Mouse (Mus musculus) frontal cortex, postnatal 14 days (tissue): ENCODE measurements around the gene Sdccag8.

Experiments used
- DNase-seq, 2 experiments: peaks; one replicate each; pipeline ENCODE4 v3.0.0; 2022; ENCODE audit warnings: low spot score in 2 of 2

The Sdccag8 gene

DNA sequence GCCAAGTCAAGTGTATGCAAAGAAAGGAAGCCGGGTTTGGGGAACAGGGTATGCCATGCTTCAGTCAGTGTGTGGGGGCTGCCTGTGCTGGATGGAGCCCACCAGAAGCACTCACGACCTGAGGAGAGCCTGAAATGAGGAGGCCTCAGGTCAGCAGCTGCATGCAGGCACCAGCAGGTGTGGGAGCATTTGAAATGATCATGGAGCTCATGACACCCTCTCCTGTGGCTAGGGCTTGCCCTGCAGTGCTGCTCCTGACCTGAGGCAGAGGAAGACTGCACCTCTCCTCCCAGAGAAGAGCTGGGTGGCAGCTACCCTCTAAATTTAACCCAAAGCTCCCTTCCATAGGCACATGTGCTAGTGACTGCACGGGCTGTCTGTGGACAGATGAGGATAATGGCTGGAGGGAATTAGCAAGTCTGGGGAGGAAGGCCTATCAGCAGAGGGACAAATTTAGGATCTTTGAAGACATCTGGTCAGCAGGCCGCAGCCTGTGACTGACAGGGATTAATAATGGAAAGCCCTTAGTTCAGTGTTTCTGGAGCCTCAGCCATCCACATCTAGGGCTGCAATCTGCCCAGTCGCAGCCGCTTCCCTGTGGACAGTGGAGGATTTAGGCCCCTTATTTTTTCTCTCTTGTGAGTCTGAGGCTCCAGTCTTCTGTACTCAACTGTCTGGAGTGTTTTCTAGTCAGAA lies 196.3 kb downstream of the Sdccag8 start:
- no peak for DNase-seq

GRCm38 (mm10) chr1:177011688-177012087 lies 197.2 kb downstream of the Sdccag8 start:
- DNase-seq: no peak

DNA sequence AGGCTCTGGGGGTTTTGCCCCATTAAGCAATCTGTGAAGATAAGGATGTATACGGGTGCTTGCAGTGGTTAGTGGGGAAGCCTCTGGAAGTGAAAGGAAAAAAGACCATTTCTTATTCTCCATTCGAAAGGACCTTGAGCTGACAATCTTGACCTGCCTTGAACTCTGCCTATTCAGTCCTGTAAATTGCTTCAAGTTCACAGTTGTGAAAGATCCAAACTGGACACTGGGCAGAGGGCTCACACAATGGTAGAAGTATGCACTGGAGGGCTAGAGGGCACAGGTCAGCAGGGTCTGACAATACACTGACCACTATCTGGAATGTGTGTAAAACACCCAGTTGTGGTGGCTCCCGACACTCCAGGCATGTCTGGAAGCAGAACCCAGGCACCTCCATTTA lies 198.3 kb downstream of the Sdccag8 start:
- DNase-seq: no peak

- DNase-seq: no peak
Measured at GRCm38 (mm10) chr1:177013313-177013712, 198.9 kb downstream of the Sdccag8 start.

DNA sequence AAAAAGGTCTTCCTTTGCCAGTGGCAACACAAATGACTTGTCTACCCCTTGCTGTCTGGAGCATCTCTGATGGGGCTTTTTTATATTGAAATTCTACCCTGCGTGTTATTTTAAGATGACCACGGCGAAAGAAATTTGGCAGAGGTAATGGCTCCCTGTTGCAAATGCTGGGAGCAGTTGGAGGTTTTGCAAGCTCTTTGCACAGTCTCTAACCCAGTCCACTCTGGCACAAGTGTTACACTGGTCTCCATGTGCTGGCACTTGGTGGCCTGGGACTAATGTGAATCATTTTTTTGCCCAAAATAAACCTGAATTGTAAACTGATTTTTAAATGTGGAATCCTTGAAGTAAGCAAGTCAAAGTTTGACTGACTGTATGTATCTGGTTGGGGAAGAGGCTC lies 199.3 kb downstream of the Sdccag8 start:
- no peak for DNase-seq

DNA sequence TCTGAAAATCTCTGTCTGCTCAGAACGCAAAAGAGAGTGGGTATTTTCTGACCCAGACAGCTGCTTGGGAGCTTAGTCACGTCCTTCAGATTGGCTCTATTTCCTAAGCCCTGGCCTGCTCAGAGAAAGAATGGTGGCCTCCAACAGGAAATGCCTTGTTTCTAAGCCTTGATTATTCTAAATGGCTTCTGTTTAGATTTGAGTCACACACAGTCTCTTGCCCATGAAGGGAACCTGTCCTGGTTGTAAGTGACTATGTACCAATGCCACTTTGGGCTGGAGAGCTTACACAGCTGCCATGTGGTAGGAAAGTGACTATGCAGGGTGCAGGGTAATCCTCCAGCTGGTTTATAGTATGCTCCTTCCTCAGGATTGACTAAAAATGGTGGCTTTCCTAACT lies 199.9 kb downstream of the Sdccag8 start:
- no peak for DNase-seq

GRCm38 (mm10) chr1:177014921-177015439 lies 200.5 kb downstream of the Sdccag8 start:
- no peak for DNase-seq

DNA sequence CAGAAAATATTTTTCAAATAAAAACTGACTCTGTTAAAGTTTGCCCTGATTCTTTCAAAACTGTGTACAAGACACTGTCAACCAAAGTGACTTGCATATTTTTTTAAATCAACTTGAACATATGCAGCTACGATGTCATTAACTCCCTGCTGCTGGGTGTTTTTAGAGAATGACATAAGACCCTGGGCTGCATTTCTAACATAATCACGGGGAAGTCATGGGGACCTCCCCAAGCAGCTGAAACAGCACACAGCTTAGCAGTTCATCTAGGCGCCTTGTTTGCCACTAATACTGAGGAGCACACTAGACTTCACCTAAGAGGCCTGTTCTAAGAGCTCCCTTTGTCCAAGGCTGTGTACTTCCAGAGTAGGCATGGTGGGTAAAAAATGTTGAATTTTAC lies 201.5 kb downstream of the Sdccag8 start:
- no peak for DNase-seq

- DNase-seq: no peak
Measured at GRCm38 (mm10) chr1:177016729-177017128, 202.3 kb downstream of the Sdccag8 start.

- no peak for DNase-seq
Measured at GRCm38 (mm10) chr1:177018750-177019149, 204.3 kb downstream of the Sdccag8 start.

DNA sequence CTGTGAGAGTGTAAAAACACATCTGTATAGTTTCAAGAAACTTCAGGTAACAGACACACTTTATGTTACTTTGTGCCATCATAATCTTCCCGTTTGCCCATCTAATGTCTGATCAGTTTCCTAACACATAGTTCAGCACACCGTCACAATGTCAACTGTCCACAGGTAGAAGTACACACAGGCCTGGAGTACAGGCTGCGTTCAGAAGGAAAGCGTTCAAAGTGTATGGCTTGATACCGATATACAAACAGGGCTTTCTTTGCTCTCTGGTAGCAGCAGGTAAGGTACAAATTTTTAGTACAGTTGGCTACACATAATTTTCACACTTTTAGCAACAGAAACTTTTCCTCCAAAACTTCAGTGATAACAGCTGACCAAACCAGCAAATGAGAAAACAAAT lies 205.2 kb downstream of the Sdccag8 start:
- DNase-seq: no peak

GRCm38 (mm10) chr1:177022751-177023150 lies 208.3 kb downstream of the Sdccag8 start:
- no peak for DNase-seq

- no peak for DNase-seq
Measured at GRCm38 (mm10) chr1:177027706-177028105, 213.2 kb downstream of the Sdccag8 start.

DNA sequence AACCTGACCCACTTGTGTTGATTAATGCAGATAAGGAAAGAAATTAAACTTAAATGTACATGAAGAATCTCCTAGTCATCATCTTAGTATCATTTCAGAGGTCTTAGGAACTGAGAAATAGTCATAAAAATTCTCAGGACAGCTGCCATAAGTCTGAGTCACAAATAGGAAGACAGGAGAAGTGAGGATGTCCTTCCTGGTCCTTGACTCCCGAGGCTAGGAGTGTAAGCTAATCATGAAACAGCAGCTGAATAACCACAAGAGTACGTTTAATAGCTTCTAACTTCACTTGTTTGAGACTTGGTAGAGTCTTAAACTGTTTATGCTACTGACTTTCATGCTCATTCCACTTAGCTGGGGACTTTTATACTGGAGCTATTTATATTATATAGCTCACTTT lies 214.6 kb downstream of the Sdccag8 start:
- DNase-seq: no peak

GRCm38 (mm10) chr1:177030669-177031068 lies 216.2 kb downstream of the Sdccag8 start:
- DNase-seq: no peak

GRCm38 (mm10) chr1:177031196-177031595 lies 216.7 kb downstream of the Sdccag8 start:
- no peak for DNase-seq

GRCm38 (mm10) chr1:177032233-177032632 lies 217.8 kb downstream of the Sdccag8 start:
- DNase-seq: no peak

DNA sequence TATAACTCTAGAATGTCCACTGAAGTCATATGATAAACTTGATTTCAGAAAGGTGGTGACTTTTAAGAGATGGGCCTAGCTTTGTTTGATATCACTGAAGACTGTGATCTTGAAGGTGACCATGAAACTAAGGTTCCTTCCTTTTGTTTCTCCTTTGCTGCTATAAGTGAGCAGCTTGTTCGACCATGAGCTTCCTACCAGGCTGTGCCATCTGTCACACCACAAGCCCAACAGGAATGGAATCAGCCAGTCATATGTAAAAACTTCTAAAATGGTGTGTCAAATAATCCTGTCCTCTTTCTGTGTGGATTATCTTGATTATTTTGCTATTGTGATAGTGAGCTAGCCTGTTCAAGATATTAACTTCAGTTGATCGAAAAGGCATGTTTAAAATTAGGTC lies 221.0 kb downstream of the Sdccag8 start:
- no peak for DNase-seq

GRCm38 (mm10) chr1:177038383-177038782 lies 223.9 kb downstream of the Sdccag8 start:
- DNase-seq: no peak

- no peak for DNase-seq
Measured at GRCm38 (mm10) chr1:177039093-177039674, 224.7 kb downstream of the Sdccag8 start.

GRCm38 (mm10) chr1:177040058-177040457 lies 225.6 kb downstream of the Sdccag8 start:
- DNase-seq: no peak

DNA sequence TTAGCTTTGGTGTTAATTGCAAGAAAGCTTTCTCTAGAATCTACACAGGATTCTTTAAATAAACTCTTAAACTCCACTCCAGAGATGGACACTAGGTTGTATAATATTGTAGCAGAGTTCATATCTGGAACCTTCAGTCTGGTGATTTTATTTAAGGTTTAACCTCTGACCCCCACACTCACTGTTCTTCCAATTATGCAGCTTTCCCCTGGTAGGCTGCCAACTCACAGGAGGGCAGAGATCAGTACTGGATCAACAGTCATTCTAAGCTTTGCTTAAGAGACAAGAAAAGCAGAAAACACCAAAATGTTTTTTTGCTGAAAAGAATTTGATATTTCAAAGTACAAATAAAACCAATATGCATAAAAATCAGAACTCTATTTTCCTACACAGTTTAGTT lies 231.4 kb downstream of the Sdccag8 start:
- DNase-seq: no peak

GRCm38 (mm10) chr1:177046963-177047362 lies 232.5 kb downstream of the Sdccag8 start:
- DNase-seq: no peak

DNA sequence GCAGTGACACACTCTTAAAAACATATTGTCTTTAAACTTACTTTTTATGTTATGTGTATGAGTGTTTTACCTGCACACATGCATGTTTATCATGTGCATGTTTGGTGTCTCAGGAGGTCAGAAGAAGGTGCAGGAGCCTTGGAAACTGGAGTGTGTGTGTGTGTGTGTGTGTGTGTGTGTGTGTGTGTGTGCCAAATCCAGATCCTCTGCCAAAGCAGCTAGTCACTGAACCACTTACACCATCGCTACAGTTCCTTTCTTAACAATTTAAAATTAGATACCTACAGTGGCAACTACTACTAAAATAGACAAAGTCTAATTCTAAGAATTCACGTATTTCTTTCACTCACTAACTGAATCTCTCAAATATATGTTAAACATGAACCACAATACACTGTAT lies 234.3 kb downstream of the Sdccag8 start:
- DNase-seq: no peak
